Mouse (Mus musculus): ENCODE results near the gene Mepce.
A peak's percentile ranks its signal among the peaks of the same experiment; 100 is the strongest.
"Not testable (repeated sequence)": the region's sequence is repeated elsewhere in the genome, so short reads cannot be mapped to it uniquely, and the experiment has no call there.

Gene Mepce

GRCm38 (mm10) chr5:137759971-137760412, 27.5 kb downstream of the Mepce start:
- DNase-seq (ENCODE audit: low read depth, low spot score): peak; percentile 97

GRCm38 (mm10) chr5:137758921-137759534, 28.4 kb downstream of the Mepce start:
- no peak for DNase-seq (ENCODE audit: low read depth, low spot score)

GRCm38 (mm10) chr5:137757887-137758286, 29.6 kb downstream of the Mepce start:
- peak; percentile 94 for DNase-seq (ENCODE audit: low read depth, low spot score)

- DNase-seq (ENCODE audit: low read depth, low spot score): peak; percentile 93
Observed at GRCm38 (mm10) chr5:137756882-137757661, 30.4 kb downstream of the Mepce start.

GRCm38 (mm10) chr5:137756106-137756505, 31.3 kb downstream of the Mepce start:
- DNase-seq (ENCODE audit: low read depth, low spot score): peak; percentile 46

GRCm38 (mm10) chr5:137755425-137755824, 32.0 kb downstream of the Mepce start:
- DNase-seq (ENCODE audit: low read depth, low spot score): no peak

GRCm38 (mm10) chr5:137753111-137753832, 34.2 kb downstream of the Mepce start:
- no peak for DNase-seq (ENCODE audit: low read depth, low spot score)

GRCm38 (mm10) chr5:137751988-137752387, 35.5 kb downstream of the Mepce start:
- no peak for DNase-seq (ENCODE audit: low read depth, low spot score)

GRCm38 (mm10) chr5:137751221-137751887, 36.1 kb downstream of the Mepce start:
- no peak for DNase-seq (ENCODE audit: low read depth, low spot score)

GRCm38 (mm10) chr5:137750212-137750611, 37.2 kb downstream of the Mepce start:
- DNase-seq (ENCODE audit: low read depth, low spot score): not testable (repeated sequence)

GRCm38 (mm10) chr5:137749196-137749836, 38.1 kb downstream of the Mepce start:
- no peak for DNase-seq (ENCODE audit: low read depth, low spot score)

- peak; percentile 43 for DNase-seq (ENCODE audit: low read depth, low spot score)
Observed at GRCm38 (mm10) chr5:137748130-137748770, 39.2 kb downstream of the Mepce start.

GRCm38 (mm10) chr5:137747326-137747961, 40.0 kb downstream of the Mepce start:
- peak; percentile 71 for DNase-seq (ENCODE audit: low read depth, low spot score)

- no peak for DNase-seq (ENCODE audit: low read depth, low spot score)
Observed at GRCm38 (mm10) chr5:137746851-137747325, 40.6 kb downstream of the Mepce start.

GRCm38 (mm10) chr5:137746282-137746850, 41.1 kb downstream of the Mepce start:
- DNase-seq (ENCODE audit: low read depth, low spot score): peak; percentile 56

- DNase-seq (ENCODE audit: low read depth, low spot score): peak; percentile 94
Observed at GRCm38 (mm10) chr5:137745214-137746171, 42.0 kb downstream of the Mepce start, which contains the start of gene Tsc22d4. TSS of gene Tsc22d4 (plus strand) at chr5:137745730.

- no peak for DNase-seq (ENCODE audit: low read depth, low spot score)
Observed at GRCm38 (mm10) chr5:137744197-137744596, 43.3 kb downstream of the Mepce start.

- DNase-seq (ENCODE audit: low read depth, low spot score): no peak
Observed at GRCm38 (mm10) chr5:137742836-137743235, 44.6 kb downstream of the Mepce start.
